Mouse (Mus musculus): ENCODE data around the gene Wdr19.

- TF ChIP-seq POLR2A (IDR thresholded peaks at IDR 0.05; ENCODE audit: borderline replicate concordance, control insufficient read depth, low read depth, low read length), result no peak
- no peak for TF ChIP-seq CTCF (IDR thresholded peaks at IDR 0.05; ENCODE audit: control insufficient read depth, insufficient read depth, low read length)
Measured at GRCm38 (mm10) chr5:65221037-65221436, 21.5 kb downstream of the Wdr19 start.

Data from bone marrow, adult 2 months (tissue).